Mouse (Mus musculus): ENCODE data around the gene Pirb.
"Not testable (repeated sequence)": the region's sequence is repeated elsewhere in the genome, so short reads cannot be mapped to it uniquely, and the experiment has no call there.

Pirb gene

DNA sequence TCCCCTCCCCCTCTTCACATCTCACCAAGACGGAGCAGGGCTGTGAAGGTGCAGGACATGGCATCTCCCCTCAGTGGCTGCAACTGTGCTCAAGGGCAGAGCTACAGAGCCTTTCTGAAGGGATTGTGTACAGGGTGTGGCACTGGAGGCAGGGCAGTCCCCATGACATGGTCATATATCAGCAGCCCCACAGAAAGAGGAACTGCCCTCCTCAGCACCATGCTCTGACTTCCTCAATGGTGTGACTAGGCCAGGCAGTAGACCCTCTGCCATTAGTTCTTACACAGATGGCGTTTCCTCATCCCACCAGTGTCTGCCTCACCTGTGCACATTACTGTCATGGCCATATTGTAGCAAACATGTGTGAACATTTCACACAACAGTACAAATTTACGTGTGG, at the start of gene Pirb:
TSS of gene Pirb (minus strand) at position 124 of the 400 bp plus-strand sequence.
- DNase-seq (ENCODE audit: low spot score) = not testable (repeated sequence)

DNA sequence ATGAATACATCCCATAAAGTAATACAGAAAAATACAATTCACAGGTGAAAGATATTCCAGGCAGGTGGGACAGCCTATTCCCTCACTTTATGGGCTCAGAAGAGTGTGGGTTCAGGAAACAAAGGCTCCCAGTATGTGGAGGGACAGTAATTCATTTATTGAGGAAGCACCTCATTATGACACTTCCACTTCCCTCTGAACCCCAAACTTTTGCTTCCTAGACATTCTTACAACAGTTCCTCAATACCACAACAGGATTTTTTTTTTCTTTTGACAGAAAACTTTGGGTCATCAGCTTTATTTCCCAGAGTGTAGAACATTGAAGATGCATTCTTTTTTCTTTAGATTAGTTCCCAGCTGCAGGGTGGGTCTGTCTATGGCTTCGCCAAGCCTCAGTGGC, 12.5 kb upstream of the Pirb start:
- DNase-seq (ENCODE audit: low spot score) = not testable (repeated sequence)

DNA sequence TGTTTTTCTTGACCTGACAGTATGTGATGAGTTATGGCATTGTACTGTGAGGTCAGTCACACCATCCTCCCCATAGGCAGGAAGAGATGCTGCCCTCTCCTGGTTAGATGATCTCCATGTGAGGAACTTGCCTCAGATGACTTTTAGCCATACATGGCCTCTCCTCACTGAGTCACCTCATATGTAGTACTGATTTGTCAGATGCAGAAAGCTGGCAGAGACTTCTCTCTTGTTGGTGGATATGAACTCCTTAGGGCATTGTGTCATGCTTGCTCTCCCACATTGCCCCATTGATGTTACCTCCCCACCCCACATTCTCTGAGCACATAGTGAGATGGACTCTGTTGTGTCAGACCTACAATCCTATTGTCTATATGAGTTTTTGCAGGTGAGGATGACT, 5.3 kb upstream of the Pirb start:
- DNase-seq (ENCODE audit: low spot score) = not testable (repeated sequence)

DNA sequence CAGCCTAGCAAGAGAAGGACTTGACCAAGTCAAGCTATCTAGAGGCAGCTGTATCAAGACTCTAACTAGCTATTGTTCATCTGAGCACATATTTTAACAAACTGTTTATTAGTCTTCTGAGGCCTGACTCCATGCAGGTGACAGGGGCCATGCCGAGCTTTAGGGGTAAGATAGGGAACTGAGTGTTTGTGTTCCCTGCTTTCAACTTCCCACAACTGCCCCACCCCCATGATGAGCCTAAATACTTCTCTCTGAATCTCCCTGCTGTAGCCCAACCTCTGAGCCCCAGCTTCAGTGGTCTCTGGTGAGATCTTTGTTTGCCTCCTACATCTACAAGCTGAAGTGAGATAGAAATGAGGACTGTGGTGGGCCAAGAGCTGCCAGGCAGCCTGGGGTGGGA, 4.9 kb downstream of the Pirb start:
- DNase-seq (ENCODE audit: low spot score) = no peak

DNA sequence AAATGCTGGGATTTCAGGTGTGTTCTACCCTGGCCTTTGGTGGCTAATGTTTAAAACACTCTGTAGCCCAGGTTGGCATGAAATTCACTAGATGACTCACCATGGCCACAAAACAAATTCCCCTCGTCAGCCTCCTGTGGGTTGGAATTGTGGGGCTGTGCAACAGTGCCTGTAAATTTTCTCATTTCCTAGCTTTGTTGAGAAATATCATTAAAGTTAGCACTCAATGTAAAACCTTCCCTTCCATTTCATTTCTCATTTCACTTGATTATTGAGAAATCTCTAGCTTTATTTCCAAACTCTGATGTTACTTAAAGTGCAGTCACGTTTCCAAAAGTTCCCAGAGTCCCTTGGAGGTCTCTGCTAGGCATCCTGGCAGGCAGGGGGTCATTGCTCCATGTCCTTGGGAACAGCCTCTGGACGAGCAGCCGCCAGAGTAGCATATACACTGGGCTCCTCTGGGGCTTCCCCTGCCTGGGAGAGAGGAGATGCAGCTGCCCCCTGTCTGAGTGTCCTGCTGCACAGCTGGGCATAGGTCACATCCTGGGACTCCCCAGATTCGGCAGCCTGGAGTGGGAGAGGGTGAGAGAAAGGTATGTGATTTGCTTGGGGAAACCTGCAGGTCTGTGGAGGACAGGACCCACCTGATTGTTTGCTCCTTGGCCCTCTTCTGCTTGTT, 7.8 kb downstream of the Pirb start:
- no peak for DNase-seq (ENCODE audit: low spot score)

DNA sequence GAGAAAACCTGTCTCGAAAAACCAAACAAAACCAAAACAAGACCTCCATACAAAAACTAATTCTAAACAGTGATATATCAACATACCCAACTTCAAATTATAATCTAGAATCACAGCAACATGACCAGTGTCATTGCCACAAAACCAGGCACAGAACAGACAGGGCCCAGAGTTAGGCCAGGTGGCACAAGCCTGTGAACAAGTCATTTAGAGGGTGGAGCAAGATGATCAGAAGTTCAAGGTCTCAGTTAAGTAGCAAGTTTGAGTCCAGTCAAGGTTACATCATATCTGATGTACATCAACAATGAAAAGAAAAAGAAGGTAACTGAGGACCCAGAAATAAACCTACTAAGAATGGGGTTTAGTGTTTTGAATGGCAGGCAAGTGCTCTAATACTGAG, 11.2 kb downstream of the Pirb start:
- no peak for DNase-seq (ENCODE audit: low spot score)

DNA sequence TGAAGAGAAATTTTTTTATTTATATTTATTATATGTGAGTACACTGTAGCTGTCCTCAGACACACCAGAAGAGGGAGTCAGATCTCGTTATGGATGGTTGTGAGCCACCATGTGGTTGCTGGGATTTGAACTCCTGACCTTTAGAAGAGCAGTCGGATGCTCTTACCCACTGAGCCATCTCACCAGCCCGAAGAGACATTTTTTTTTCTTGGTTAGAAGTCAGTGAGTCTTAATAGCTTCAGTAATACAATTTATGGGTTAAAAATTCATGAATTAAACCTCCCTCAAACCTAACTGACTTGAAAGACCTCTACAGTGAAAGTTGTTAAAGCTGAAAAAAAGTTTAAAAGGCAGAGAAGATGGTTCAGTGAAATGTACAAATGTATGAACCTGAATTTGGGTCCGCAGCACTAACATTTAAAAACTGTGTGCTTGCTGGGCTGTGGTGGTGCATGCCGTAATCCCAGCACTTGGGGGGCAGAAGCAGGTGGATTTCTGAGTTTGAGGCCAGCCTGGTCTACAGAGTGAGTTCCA, 11.7 kb downstream of the Pirb start:
- DNase-seq (ENCODE audit: low spot score) = not testable (repeated sequence)

DNA sequence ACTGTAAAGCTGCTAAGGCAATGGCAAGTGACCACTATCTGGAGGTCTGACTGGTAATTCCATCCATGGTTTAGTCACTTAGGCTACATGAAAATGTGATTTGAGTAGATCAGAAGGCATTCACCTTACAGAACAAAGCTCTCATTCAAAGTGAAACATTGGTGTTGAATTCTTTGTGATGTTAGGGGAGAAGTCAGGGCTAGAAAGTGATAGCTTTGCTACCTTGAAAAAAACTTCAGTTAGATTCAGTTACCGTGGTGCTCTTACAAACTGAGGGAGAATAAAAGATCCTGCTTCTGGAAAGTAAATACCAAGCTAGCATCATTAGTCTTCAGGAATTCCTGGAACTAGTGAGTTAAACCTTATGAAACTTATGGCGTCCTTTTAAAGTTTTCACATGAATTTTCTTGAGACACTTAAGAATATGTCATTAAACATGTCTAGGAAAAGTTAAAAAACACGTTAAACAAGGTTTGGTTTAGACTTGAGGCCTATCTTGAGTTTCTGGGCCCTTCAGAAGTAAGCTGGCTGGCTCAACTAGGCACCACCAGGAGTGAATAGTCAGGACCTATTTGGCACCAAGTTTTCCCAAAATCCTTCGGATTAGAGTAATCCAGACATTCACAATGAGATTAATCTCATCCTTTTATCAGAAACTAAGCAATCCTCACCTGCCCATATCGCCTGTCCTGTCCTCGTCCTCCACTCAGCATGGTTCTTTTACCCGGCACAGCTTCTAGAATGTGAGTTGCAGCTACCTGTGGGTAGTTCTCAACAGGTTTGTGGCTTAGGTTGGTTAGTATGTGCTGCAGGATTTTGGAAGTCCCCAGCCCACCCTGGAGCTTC, 12.4 kb downstream of the Pirb start:
- no peak for DNase-seq (ENCODE audit: low spot score)

DNA sequence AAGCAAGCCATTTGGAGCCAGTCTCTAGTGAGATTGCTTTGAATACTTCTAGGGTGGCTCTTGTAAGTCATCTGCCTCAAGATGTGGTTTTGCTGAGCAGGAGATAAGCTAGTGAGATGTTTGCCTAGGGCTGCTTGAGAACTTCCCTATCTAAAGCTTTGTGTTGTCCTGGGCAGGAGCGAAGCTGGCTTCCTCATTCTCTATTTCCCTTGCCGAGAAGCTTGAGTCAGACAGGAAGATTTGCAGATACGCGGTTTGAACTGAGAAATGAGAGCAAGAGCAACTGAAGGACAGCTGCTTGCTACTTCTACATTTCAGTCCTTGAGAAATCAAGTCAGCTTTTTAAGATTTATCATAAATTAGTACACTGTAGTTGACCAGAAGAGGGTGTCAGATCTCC, 13.2 kb downstream of the Pirb start:
- DNase-seq (ENCODE audit: low spot score) = no peak

DNA sequence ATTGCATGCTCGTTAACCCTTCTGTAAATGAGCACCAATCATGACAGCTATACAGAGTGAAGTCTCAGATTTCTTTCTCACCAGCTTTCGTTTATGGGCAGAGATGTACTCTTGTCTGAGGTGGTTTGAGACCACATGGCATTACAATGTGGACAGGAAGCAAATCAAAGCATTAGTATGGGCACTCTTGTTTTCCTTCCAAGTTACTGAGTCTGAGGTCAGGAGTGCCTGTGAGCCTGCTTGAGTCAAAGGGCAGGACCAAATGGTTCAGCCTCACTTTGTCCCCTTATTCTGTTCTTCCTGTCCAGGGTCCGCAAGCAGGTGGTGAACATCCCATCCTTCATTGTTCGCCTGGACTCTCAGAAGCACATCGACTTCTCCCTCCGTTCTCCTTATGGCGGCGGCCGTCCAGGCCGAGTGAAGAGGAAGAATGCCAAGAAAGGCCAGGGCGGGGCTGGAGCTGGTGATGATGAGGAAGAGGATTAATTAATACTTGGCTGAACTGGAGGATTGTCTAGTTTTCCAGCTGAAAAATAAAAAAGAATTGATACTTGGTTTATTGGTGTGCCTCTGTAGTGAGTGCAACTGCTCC, 13.8 kb downstream of the Pirb start:
- no peak for DNase-seq (ENCODE audit: low spot score)

DNA sequence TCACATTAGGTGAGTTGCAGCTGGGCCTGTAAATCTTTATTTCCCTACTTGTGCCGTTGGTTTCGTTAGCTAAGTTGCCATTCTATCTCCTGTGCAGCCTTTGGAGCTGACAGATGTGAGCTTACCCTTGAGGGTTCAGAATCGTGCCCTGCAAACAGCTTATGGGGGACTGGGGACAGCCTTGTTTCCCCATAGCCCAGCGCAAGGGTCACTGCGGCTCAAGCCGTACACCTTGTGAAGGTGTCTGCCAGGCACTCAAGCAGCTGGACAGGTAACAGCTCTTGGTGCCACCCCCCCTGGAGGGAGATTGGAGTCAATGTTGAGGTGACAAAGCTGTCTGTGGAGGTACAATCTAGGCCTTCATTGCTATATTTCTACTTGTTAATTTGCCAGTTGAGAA, 14.3 kb downstream of the Pirb start:
- DNase-seq (ENCODE audit: low spot score) = no peak

DNA sequence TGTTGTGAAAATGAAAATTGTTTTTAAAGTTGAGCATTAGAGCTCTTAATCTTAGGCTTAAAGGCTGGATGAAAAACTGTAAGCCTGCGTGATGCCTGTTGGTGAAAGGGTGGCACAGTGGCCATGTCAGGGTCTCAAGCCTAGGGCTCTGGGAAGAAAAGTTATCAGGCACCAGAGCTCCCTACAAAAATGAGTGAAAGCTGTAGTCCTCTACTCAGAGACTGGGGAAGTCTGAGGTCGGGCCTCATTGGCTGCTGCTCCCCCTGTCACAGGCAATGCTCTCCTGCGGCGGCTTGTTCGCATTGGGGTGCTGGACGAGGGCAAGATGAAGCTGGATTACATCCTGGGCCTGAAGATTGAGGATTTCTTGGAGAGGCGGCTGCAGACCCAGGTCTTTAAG, 14.7 kb downstream of the Pirb start:
- not testable (repeated sequence) for DNase-seq (ENCODE audit: low spot score)

DNA sequence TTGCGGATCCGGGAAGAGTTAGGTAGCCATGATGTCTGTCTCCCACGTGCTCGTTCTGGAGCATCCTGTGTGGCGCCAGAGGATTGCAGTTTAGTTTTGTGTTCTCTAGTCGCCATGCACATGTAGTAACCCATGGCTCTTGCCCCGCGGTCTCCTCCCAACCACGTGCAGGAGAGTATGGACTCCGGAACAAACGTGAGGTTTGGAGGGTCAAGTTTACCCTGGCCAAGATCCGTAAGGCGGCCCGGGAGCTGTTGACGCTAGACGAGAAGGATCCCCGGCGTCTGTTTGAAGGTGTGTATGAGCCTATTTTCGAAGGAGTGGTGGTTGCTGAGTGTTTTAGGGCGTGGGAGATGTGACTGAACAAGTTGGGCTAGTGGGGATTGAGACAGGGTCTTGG, 15.7 kb downstream of the Pirb start:
- DNase-seq (ENCODE audit: low spot score) = no peak

DNA sequence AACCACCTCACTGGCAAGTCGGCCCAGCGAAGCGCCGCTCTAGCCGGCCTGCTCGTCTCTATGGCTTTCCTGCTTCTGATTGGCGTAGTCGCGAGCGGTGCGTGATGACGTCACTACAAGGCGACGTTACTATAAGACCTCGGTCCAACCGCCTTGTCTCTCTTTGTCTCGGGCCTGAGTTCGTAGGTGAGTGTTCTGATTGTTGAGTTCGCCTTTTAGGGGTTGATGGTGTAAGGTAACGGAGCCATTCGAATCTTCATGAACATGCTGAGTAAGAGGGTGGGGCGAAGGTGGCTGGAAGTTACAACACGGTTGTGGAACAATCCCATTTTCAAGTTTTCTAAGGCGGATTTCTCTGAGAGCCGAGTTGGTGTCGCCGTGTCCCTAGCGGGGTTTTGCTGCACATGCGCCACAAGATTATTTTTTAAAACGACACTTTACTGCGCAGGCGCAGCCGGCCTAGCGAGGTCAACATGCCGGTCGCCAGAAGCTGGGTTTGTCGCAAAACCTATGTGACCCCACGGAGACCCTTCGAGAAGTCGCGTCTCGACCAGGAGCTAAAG, 16.2 kb downstream of the Pirb start, which contains the start of gene Rps9:
TSS of gene Rps9 (plus strand) at position 115 of the 563 bp plus-strand sequence.
- peak; percentile 98 for DNase-seq (ENCODE audit: low spot score)

DNA sequence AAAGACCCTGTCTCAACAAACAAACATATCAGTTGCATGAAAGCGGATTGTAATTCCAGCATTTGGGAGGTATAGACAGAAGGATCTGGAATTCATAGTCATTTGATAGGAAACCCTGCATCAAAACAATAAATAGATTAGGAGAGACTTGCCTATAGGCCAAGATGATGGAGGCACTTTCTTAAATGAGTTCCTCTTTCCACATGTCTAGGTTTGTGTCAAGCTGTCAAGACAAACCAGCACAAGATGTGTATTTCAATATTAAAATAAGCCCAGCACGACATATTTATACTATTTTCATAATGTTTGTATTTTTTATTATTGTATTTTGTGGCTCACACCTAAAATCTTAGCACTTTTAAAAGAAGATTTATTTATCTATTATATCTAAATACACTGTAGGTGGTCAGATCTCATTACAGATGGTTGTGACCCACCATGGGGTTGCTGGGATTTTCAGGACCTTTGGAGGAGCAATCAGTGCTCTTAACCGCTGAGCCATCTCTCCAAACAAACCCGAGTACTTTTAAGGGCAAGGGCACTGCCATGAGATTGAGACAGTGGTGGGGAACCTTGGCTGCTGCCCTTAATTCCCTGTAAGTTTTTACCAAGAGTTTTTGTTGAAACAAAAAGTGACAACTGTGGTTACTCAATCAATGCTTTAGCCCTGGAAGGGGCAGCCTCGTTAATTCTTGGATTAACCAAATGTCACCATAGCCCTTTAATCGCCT, 16.9 kb downstream of the Pirb start:
- no peak for DNase-seq (ENCODE audit: low spot score)

DNA sequence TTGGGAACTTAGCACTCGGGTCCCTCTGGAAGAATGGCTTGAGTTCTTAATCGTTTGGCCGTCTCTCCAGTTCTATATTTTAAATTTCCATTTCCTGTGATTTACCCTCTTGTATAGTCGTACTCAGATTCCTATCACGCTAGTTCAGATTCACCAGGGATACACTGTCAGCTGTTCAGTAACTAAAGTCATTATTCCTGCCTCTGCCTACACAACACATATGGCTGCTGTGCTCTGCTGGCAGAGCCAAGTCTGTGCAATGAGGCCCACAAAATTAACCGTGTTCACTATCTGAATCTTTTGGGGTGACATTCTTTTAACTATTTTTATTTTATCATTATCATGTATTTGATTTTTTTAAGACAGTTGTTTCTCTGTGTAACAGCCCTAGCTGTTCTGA, 21.7 kb downstream of the Pirb start:
- DNase-seq (ENCODE audit: low spot score) = no peak

DNA sequence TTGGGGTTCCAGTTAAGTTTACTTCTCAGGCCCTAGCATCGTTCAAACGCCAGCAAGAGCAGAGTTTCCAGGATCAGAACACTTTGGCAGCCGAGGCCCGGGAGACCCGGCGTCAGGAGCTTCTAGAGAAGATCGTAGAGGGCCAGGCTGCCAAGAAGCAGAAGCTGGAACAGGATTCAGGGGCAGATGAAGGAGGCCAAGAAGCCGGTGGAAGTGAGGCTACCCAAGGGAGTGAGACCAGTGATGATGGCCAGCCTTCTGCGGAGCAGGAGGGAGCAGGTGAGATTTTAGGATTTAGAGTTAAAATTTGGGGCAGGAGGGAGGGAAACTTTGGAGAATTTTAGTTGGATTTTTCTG, 25.3 kb downstream of the Pirb start:
- DNase-seq (ENCODE audit: low spot score) = not testable (repeated sequence)

DNA sequence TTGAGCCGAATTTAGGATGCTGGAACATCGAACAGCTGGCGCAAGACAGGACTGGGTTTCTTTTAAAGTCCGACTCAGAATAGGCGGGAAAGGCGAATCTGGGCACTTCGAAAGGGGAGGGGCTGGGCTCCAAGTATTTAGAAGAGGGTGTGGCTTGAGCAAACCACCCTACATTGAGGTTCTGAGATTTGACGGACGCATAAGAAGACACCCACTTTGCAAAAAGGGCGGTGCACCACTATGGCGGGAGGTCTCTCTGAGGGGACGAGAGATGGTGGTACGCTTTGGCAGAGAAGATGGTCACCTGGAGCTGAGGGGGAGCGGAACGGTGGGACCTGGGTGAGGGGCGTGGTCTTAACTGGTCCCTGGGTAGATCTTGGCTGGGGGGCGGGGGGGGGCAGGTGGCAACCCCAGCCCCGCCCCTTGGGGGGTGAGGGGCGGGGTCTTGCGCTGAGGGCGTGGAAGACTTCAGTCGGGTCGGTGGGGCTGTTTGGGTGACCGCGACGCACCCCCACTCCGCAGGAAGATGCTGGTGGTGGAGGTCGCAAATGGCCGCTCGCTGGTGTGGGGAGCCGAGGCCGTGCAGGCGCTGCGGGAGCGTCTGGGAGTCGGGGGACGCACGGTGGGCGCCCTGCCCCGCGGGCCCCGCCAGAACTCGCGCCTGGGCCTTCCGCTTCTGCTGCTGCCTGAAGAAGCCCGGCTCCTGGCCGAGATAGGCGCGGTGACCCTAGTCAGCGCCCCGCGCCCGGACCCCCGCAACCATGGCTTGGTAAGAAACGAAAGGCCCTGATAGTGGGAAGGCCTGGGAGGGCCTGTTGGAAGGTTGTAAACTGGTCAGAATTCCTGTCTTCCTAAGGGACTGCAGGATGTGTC, 25.9 kb downstream of the Pirb start:
- no peak for DNase-seq (ENCODE audit: low spot score)

DNA sequence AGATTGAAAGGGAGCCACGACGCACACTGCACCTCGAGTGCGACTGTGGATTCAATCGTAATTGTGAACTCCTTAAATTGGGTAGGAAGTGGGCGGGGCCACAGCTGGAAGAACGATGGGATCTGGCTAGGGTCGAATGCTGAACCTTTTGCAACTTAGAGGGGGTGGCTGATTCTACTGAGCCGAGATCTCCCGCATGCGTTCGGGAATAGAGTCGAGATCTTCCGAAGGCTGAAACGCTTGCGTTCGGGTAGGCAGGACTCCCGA, 26.4 kb downstream of the Pirb start:
- DNase-seq (ENCODE audit: low spot score) = peak; percentile 46

DNA sequence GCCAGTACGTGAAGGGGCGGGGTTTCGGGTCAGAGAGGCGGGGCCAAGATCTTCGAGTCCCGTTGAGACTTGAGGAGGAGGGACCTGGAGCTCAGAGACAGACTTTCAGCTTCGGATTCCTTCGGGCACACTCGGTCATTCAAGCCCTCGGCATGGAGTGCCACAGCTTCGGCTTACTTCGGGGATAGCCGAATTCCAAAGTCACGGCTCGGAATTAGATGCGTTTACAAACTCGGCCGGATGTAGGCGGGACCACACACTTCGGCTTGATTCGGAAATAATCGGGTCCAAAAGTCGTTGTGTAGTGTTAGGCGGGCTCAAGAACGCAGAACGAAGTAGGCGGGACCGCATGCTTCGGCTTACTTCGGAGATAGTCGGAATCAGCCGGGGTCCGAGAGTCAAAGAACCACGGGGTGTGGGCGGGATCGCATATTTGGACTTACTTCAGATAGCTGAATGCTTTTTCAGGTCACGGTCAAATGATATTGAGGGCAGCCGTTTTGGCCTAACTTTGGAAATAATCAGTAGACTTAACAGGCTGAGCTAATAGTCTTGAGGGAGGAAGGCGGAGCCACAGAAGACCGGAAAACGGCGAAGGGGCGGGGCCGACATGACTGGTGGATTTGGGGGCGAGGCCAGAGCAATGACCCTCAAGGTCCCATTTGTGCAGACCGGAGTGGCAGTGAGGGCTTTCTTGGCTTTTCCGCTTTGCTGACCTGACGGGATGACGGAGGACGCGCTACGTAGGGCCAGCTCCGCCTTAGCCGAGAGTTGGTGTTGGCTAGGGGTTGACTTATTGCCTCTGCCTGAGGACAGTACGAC, 27.0 kb downstream of the Pirb start, which contains the start of gene Mboat7:
TSS of gene Mboat7 (minus strand) at position 537 of the 822 bp plus-strand sequence.
- DNase-seq (ENCODE audit: low spot score) = peak; percentile 96
